Mouse (Mus musculus) WW6 (cell line): ENCODE data around the gene Manba.
A peak's percentile ranks its signal among the peaks of the same experiment; 100 is the strongest.
"Not testable (repeated sequence)": the region's sequence is repeated elsewhere in the genome, so short reads cannot be mapped to it uniquely, and the experiment has no call there.

ENCODE experiments used
- DNase-seq: peaks from one replicate; pipeline ENCODE4 v3.0.0-alpha.2; 2013; ENCODE audit warnings: low read depth, low spot score

The Manba gene

GRCm38 (mm10) chr3:135524900-135525299 lies 39.5 kb downstream of the Manba start:
- not testable (repeated sequence) for DNase-seq

DNA sequence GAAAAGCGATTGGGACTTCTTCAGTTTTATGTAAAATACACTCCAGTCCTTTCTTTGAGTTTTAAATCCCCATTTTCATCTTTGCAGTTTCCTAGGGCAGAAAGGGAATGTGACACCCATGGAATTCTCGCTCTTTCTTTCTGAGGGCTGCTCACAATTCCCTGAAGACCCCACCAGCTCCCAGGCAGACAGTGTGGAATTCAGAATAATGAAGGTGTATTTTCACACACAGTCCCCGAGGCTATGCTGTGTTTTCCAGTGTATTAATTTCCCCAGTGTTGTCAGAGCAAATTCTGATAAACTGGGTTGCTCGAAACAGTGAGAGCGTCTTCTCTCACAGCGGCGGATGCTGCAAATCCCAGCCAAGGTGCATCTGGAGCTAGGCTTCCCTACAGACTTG lies 44.3 kb downstream of the Manba start:
- DNase-seq: no peak

GRCm38 (mm10) chr3:135531762-135532161 lies 46.4 kb downstream of the Manba start:
- DNase-seq: no peak

GRCm38 (mm10) chr3:135534103-135534502 lies 48.7 kb downstream of the Manba start:
- DNase-seq: no peak

GRCm38 (mm10) chr3:135546212-135546923 lies 61.0 kb downstream of the Manba start:
- DNase-seq: peak; percentile 73

- DNase-seq: peak; percentile 60
Observed at GRCm38 (mm10) chr3:135547298-135547697, 61.9 kb downstream of the Manba start.

DNA sequence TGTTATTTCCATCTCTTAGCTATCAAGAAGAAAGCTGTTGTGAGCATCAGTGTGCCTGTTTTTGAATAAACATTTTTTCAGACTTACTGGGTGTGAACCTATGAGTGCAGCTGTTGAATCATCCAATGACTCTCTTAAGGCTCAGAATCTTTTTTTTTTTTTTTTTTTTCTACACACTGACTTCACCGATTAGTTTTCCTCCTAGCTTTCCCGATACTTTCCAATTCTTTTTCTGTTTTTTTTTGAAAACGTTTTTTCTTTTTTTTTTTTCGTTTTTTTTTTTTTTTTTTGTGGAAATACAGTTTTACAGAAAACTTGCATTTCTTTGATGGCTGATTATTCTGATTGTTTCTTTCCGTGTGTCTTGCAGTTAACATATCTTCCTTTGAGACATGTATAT lies 67.5 kb downstream of the Manba start:
- no peak for DNase-seq

DNA sequence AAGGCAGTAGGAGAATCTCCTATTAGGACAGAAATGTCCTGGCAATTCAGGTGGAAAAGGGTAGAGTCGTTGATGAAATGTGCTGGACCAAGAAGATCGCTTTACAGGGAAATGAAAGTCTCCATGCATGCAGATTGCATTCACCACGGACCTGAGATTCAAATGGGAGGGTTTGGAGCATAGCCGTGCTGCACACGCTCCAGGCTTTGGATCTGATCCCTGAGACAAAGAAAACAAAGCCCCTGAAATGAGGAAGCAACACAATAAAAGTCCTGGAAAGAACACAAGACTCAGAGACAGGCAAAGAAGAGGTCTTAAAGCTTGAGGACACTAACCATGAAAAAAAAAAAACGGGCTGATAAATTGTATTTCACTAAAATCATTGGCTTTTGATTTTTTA lies 69.8 kb downstream of the Manba start:
- no peak for DNase-seq

DNA sequence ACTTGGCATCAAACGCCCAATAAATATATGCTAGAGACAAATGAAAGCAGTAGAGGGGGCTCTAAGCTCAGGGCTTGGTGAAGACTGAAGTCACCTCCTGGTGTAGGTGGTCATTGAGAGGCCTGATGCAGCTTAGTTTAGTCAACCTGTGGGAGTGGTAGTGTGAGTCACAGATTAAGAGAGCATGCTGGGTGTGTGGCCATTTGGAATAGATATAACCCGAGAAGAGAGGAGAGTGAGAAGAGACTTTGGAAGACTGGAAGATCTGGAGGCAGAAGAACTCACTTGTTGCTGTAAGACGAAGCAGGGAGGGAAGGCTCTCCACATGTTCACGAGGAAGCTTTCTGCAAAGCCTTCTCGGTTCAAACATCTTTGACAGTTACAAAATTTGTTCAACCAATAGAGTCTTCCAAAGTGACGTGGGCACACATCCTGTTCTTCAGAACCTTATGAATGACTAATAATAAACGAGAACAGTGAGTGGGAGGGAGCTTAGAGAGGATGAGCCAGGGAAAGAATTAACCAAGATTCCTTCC lies 70.7 kb downstream of the Manba start:
- no peak for DNase-seq

- DNase-seq: no peak
Observed at GRCm38 (mm10) chr3:135556851-135557662, 71.6 kb downstream of the Manba start.

DNA sequence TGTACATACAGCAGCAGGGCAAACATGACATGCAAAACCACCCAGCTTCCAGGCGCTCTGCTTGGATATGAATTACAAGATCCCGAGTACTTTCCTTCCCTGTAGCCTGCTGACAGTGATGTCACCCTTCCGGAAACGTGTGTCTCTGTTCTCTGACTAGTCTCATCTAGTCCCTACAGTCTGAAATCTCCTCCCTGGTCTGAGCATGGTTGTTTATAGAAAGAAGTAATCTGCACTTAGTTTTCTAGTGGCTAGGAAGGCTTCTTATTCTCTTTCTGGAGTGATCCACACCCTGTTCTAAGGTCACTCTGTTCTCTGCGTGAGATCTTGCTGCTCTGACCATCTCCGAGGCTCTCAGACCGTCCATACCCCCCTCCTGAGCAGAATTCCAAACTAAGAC lies 76.6 kb downstream of the Manba start:
- no peak for DNase-seq

DNA sequence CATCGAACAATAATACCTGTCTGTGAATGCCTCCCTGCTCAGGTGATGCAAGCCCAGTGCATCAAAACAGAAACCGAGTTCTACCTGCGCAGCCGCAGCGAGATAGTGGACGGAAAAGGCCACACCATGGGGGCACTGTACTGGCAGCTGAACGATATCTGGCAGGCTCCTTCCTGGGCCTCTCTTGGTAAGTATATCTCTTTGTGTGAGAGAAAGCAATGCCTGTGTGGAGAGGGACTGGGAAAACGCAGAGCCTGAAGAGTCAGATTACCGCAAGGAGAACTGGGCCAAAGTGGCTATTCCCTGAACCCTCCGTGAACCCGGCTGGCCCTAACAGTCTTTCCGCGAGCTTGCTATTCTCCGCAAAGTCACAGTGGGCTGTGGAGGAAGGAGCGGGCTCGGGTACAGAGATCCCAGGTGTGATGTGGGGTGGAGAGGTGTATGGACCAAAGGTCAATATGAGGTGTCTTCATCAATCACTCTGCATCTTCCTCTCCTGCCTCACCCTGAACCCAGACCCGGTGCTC lies 77.8 kb downstream of the Manba start:
- no peak for DNase-seq

GRCm38 (mm10) chr3:135564706-135565105 lies 79.3 kb downstream of the Manba start:
- no peak for DNase-seq

DNA sequence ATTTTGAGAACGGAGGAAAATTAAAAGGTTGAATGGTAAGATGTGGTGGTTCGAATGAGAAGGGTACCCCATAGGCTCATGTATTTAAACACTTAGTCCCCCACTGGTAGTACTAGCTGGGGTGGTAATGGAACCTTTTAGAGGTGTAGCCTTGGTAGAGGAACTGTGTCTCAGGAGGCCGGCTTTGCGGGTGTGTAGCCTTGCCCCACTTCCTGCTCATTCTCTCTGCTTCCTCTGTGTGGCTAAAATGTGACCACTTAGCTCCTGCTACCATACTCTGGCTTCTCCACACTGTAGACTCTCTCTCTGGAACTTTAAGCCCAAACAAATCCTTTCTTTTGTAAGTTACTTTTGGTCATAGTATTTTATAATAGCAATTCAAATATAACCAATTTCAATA lies 79.9 kb downstream of the Manba start:
- no peak for DNase-seq

DNA sequence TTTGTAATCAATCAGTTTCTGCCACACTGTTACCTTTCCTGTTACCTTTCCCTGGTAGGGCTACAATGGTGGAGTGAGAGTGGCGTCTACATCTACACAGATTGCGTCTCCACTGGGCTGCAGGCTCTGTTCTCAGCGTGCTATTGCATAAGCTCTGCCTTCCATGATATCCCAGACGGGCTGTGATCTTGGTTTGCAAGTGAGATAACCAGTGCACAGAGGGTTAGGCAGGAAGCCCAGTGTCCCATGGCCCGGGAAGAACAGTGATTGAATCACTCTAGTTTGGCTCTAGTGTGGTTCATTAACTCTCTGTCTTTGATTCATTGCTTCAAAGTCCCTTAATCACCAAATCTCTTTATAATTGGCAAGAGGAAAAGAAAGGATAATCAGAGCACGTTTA lies 82.5 kb downstream of the Manba start:
- DNase-seq: no peak

- no peak for DNase-seq
Observed at GRCm38 (mm10) chr3:135568633-135569032, 83.2 kb downstream of the Manba start.

- no peak for DNase-seq
Observed at GRCm38 (mm10) chr3:135571540-135571939, 86.1 kb downstream of the Manba start.

DNA sequence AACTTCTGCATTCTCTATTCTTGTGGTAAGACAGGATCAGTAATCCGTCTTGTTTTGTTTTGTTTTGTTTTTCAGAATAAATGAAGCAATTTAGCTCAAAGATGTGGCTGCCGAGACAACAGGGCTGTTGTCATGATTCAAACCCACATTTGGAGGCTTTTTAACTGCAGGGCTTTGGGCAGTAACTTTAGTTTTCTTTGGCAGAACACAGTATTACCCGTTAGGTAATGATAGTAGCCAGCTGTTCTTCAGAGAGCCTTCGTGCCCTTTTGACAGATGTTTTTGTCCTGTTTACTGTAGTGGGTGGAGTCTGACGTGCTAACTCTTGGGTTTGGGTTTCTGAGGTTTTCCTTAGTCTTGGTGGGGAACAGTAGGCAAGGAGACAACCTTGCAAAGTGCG lies 87.6 kb downstream of the Manba start:
- no peak for DNase-seq

DNA sequence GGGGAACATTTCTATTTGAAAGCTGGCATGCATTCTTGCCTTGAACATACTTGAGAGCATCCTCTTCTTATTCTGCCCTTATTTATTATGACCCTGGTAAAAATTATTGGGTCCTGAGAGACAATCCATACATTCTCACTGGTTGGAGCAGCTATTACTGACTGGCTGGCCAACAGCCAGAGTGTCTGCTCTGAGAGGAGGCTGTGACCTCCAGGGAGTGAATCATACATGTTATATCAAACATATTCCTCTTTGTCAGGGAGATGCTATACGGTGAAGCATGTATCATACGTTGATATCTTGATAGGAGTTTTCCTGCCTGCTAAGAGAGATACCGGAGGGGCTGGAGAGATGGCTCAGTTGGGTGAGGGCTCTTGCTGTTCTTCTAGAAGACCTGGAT lies 89.7 kb downstream of the Manba start:
- no peak for DNase-seq

- DNase-seq: no peak
Observed at GRCm38 (mm10) chr3:135578588-135579140, 93.3 kb downstream of the Manba start.

GRCm38 (mm10) chr3:135579179-135579578 lies 93.8 kb downstream of the Manba start:
- no peak for DNase-seq
